Mouse (Mus musculus): ENCODE data around the gene Pik3r1.

DNA sequence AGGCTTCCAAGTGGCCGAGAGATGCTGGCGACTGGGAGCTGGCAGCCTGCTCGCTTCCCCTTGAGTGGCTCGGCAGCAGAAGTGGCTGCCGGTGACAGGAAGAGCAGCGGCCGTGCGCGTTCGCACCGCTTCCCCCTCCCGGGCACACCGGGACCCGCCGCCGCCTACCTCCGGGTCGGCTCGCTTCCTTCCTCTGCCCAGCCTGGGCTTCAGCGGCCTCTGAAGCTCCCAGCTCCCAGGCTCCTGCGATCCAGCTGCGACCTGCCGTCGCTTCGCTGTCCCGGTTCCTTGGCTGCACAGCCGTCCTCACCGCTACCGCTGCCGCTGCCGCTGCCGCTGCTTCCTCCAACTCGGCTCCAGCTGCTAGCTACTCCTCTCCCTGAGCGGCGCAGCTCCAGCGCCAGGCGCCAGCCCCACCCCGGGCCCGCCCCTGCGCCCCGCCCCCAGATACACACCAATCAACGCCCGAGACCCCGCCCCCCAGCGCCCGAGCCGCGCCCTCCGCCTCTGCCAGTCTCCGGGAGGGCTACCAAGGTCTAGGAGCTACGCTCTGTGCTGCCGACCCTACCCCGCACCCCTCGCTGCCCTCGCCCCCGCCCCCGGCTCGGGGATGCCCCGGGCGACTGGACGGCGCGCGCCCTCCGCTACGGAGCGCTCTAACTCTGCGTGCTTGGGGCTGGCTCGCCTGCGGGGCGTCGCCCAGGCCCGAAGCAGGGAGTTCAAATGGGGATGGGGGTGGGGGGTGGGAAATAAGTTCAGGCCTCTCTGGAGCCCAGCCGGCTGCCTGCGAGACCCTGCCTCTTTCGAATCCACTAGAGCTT lies at the start of gene Pik3r1:
- TF ChIP-seq CTCF (IDR thresholded peaks at IDR 0.05; ENCODE audit: low read depth) = peak; percentile 20; the same call in 1 of the 2 replicates
- TF ChIP-seq EP300 (IDR thresholded peaks at IDR 0.05; ENCODE audit: low read depth) = no peak; the same call in none of the 2 replicates

Data from heart, postnatal 0 days (tissue).